Mouse (Mus musculus) limb, embryonic 14.5 days (tissue): ENCODE measurements around the gene Tmem117. TPM values are rescaled to one million over a fixed set of nuclear protein-coding genes. Genes with fewer than 3 reads are reported as not detected.

Experiments
- ATAC-seq: fragments of 200-750 bp; cut with Nextera tagmentation; 2 replicates; pipeline ENCODE4 v1.8.0; 2017; ENCODE audit warnings: low read depth, moderate number of reproducible peaks, moderate TSS enrichment; ENCODE audit not compliant: low FRiP score
- DNase-seq: peaks from one replicate; pipeline ENCODE4 v3.0.0-alpha.2; 2015; ENCODE audit warnings: low spot score
- H3K27ac ChIP-seq: fragments of 300-500 bp; sonication (generic); replicated peaks from 2 replicates; pipeline ENCODE4 v1.5.1; 2014; ENCODE audit warnings: low read depth, mild to moderate bottlenecking, low read length, moderate library complexity, mixed read lengths
- H3K27me3 ChIP-seq: fragments of 300-500 bp; sonication (generic); 2 replicates; pipeline ENCODE4 v1.6.1; 2014; ENCODE audit warnings: low read length, mixed read lengths; ENCODE audit not compliant: control insufficient read depth, insufficient read depth
- H3K36me3 ChIP-seq: fragments of 300-500 bp; sonication (generic); 2 replicates; pipeline ENCODE4 v1.6.1; 2014; ENCODE audit warnings: mild to moderate bottlenecking, low read length, moderate library complexity, mixed read lengths; ENCODE audit not compliant: control insufficient read depth, insufficient read depth
- H3K4me1 ChIP-seq: fragments of 300-500 bp; sonication (generic); 2 replicates; pipeline ENCODE4 v1.6.1; 2014; ENCODE audit warnings: antibody characterized with exemption, low read length, mixed read lengths; ENCODE audit not compliant: control insufficient read depth, insufficient read depth
- H3K4me2 ChIP-seq: fragments of 300-500 bp; sonication (generic); replicated peaks from 2 replicates; pipeline ENCODE4 v1.6.1; 2014; ENCODE audit warnings: low read depth, mild to moderate bottlenecking, low read length, moderate library complexity; ENCODE audit not compliant: severe bottlenecking
- H3K4me3 ChIP-seq: fragments of 300-500 bp; sonication (generic); replicated peaks from 2 replicates; pipeline ENCODE4 v1.5.1; 2014; ENCODE audit warnings: low read length
- H3K9ac ChIP-seq: fragments of 300-500 bp; sonication (generic); 2 replicates; pipeline ENCODE4 v1.6.1; 2014; ENCODE audit warnings: mild to moderate bottlenecking, low read depth, low read length, moderate library complexity; ENCODE audit not compliant: severe bottlenecking
- H3K9me3 ChIP-seq: fragments of 300-500 bp; sonication (generic); 2 replicates; pipeline ENCODE4 v1.6.1; 2016; ENCODE audit warnings: low read length; ENCODE audit not compliant: control insufficient read depth
- POLR2A ChIP-seq: fragments of 200-500 bp; IDR thresholded peaks from 2 replicates; pipeline ENCODE4 v1.8.0; 2012; ENCODE audit warnings: inconsistent platforms, mild to moderate bottlenecking, moderate library complexity, borderline replicate concordance; ENCODE audit not compliant: insufficient read depth, insufficient read length; ENCODE audit errors: extremely low read depth
- WGBS: fragments of 180-500 bp; shearing (Covaris S2); extraction: QIAGEN DNeasy Blood & Tissue Kit; methylation state at CpG from one replicate; pipeline ENCODE4 v1.1.7; 2014; 5-methylcytosine and 5-hydroxymethylcytosine counted together
- polyA plus RNA-seq, 2 experiments: library from polyadenylated mRNA; depleted of rRNA in 1 of 2; stranded (reverse) in 1 of 2; unstranded in 1 of 2; fragments of >200 nt; fragmentation: Nextera tagmentation in 1 of 2; extraction: Ambion mirVana in 1 of 2; gene quantifications; 2 replicates each; pipeline versions ENCODE4 v1.2.1 to v1.2.3; 2012 to 2014

Tmem117 gene
- polyA plus RNA-seq, 2 experiments = 1.9 to 5.9 TPM

DNA sequence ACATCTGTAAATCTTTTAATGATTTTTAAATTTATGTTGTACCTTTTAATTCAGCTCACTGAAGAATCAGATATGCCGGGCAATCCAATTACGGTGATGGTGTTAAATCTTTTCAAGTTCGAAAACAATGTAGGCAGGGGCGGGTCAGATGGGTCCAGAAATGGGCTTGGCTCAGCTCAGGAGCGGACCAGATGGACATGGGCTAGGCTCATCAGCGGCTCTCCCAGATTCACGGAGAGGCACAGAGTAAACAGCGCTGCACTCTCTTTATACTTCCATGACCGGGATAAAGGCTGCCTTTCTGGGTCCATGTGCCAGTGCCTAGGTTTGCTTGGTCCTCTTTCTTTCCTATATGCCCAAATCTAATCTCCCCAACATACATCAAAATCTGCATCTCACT lies 366.3 kb downstream of the Tmem117 start:
- 93% methylated on average over 9 of the region's 9 CpGs for WGBS
- Histone ChIP-seq H3K9me3 (no peaks in the 10 kb centered on the region), H3K9ac (no peak overlapping the region), H3K4me2 (no peak overlapping the region), H3K36me3 (no peaks in the 10 kb centered on the region), H3K4me3 (no peak overlapping the region), H3K4me1 (no peaks in the 10 kb centered on the region), H3K27ac (no peak overlapping the region), H3K27me3 (no peaks in the 10 kb centered on the region)
- no peak for DNase-seq
- no peak for TF ChIP-seq POLR2A
- no peak for ATAC-seq

DNA sequence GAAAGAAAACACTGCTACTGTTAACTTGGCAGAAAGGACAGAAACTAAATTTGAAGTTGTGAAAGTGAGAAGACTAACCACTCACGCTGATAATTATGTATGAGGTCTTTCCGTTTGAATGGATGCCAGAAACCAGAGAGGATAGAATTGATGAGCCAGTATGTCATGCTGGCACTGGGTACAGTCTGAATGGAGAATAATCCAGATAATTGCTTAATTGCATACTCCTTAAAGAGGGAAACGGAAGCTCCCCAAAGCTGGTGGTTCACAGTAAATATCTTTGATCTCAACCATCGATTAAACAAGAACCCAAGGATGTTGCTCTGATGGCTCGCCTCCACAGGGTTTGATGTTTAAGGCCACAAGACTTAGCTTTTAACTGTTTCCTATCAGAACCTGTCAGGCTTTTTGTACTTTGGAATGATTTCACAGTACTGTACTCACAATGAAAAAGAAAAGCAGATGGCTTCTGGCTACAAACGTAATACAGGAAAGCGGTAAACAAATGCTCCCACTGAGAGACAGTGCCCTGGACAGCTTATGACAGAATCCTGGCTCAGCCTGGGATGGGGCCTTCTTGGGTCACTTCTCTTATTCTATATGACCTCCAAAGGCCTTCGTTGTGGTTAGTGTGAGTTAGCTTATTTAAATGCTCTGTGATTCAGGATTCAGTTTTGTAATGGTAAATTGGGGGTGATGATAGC lies 376.2 kb downstream of the Tmem117 start:
- no peaks in the 10 kb centered on the region for H3K9me3 ChIP-seq
- no peak for DNase-seq
- no peaks in the 10 kb centered on the region for H3K27me3 ChIP-seq
- 0 out of 2 replicates have a peak, but pooled peaks cover 3% of the 10 kb centered on the region for H3K4me1 ChIP-seq
- no peak overlapping the region for H3K4me2 ChIP-seq
- no peak for ATAC-seq
- 72% methylated on average over 8 of the region's 8 CpGs for WGBS
- H3K27ac ChIP-seq = no peak overlapping the region
- no peak for TF ChIP-seq POLR2A
- no peak overlapping the region for H3K9ac ChIP-seq
- H3K4me3 ChIP-seq = no peak overlapping the region
- no peaks in the 10 kb centered on the region for H3K36me3 ChIP-seq

DNA sequence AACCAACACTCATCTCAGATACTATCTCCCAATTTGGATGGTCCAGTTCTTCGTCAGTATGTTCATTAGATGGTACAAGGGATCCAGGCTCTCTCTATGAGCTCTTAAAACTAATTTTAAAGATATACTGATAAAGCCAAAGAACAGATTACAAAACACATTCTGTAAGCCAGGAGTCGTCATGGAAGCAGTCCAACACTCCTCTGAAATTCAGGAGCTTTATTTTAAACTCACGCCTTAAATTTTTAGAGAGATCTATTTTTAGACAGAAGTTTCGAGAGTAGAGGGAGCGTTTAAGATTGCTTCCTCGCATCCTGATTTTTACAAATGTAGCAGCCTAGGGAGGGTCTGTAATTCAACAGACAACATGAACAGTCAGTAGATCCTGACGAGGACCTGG lies 393.2 kb downstream of the Tmem117 start:
- H3K4me2 ChIP-seq = no peak overlapping the region
- H3K27ac ChIP-seq = no peak overlapping the region
- DNase-seq = no peak
- 87% methylated on average over 7 of the region's 7 CpGs for WGBS
- no peaks in the 10 kb centered on the region for H3K27me3 ChIP-seq
- no peak overlapping the region for H3K4me3 ChIP-seq
- no peak for TF ChIP-seq POLR2A
- no peak overlapping the region for H3K9ac ChIP-seq
- H3K4me1 ChIP-seq = no peaks in the 10 kb centered on the region
- H3K9me3 ChIP-seq = no peaks in the 10 kb centered on the region
- ATAC-seq = no peak
- no peaks in the 10 kb centered on the region for H3K36me3 ChIP-seq

DNA sequence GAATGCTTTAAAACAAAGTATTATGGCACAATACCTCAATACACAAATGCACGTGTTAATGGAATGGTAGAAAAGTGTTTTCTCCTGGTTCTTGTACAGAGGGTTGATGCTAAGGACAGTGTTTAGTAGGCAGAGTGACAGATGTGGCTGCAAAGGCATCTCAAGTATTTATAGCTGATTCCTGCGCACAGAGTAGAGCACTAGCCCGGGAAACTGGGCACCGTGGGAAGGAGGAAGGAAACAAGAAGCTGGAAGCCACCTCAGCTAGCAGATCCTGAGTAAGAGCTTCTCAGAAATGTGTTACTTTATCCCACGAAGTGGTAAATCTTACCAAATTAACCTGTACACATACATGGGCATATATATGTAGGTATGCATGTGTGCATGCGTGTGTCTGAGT lies 395.4 kb downstream of the Tmem117 start:
- Histone ChIP-seq H3K4me1 (no peaks in the 10 kb centered on the region), H3K9me3 (no peaks in the 10 kb centered on the region), H3K4me2 (no peak overlapping the region), H3K4me3 (no peak overlapping the region), H3K9ac (no peak overlapping the region), H3K27ac (no peak overlapping the region), H3K36me3 (no peaks in the 10 kb centered on the region), H3K27me3 (no peaks in the 10 kb centered on the region)
- WGBS = 43% methylated on average over 6 of the region's 6 CpGs
- no peak for ATAC-seq
- TF ChIP-seq POLR2A = no peak
- DNase-seq = no peak

DNA sequence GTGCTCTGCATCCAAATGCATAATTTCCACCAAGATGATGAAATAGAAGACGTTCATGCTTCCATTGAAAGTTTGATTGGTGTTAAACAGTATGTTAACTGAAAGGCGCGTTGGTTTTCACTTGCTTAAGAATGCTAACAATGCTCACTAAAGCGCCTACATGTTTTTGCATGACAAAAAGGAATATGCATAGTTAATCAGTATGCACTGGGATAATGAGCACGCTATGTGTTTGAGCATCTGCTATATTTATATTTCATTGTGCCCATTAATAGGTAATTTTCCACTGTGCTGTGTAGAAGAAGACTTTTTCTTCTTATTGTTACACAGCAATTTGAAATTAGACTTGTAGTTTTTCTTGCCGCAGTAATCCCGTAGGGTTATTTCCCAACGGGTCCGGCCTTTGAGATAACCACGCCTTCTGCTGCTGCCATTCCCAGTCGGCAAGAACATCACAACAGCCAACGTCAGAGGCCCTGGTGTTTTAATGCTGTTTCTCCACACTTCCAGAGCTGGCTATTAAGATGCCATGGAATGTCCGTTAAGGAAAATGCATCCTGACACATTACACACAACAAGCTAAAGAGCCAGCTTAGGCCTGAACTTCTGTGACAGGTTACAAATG lies 399.9 kb downstream of the Tmem117 start:
- no peaks in the 10 kb centered on the region for H3K36me3 ChIP-seq
- no peak overlapping the region for H3K4me3 ChIP-seq
- H3K9me3 ChIP-seq = no peaks in the 10 kb centered on the region
- no peaks in the 10 kb centered on the region for H3K4me1 ChIP-seq
- H3K4me2 ChIP-seq = no peak overlapping the region
- ATAC-seq (no peak), DNase-seq (no peak)
- no peaks in the 10 kb centered on the region for H3K27me3 ChIP-seq
- no peak overlapping the region for H3K9ac ChIP-seq
- no peak overlapping the region for H3K27ac ChIP-seq
- no peak for TF ChIP-seq POLR2A
- WGBS = 90% methylated on average over 13 of the region's 13 CpGs
